Mouse (Mus musculus) MN1 (cell line): ENCODE results near the gene Phldb2.

ENCODE experiments used
- DNase-seq: peaks from one replicate; pipeline ENCODE4 v3.0.0-alpha.2; 2016; ENCODE audit warnings: low spot score

Phldb2 gene

GRCm38 (mm10) chr16:45841806-45842205 is 111.6 kb downstream of the Phldb2 start:
- DNase-seq = no peak

GRCm38 (mm10) chr16:45841016-45841415 is 112.4 kb downstream of the Phldb2 start:
- no peak for DNase-seq

- no peak for DNase-seq
Measured at GRCm38 (mm10) chr16:45837541-45838342, 115.7 kb downstream of the Phldb2 start.

GRCm38 (mm10) chr16:45832747-45833108 is 120.7 kb downstream of the Phldb2 start:
- no peak for DNase-seq

- DNase-seq = no peak
Measured at GRCm38 (mm10) chr16:45832061-45832746, 121.2 kb downstream of the Phldb2 start.

- no peak for DNase-seq
Measured at GRCm38 (mm10) chr16:45831094-45831872, 122.1 kb downstream of the Phldb2 start.

GRCm38 (mm10) chr16:45830096-45830866 is 123.1 kb downstream of the Phldb2 start:
- no peak for DNase-seq

- DNase-seq = no peak
Measured at GRCm38 (mm10) chr16:45825309-45825708, 128.1 kb downstream of the Phldb2 start.

- no peak for DNase-seq
Measured at GRCm38 (mm10) chr16:45824025-45824424, 129.4 kb downstream of the Phldb2 start.

GRCm38 (mm10) chr16:45819911-45820310 is 133.5 kb downstream of the Phldb2 start:
- no peak for DNase-seq

GRCm38 (mm10) chr16:45817795-45818194 is 135.6 kb downstream of the Phldb2 start:
- DNase-seq = no peak

- DNase-seq = no peak
Measured at GRCm38 (mm10) chr16:45816670-45817069, 136.7 kb downstream of the Phldb2 start.

- no peak for DNase-seq
Measured at GRCm38 (mm10) chr16:45814611-45815010, 138.8 kb downstream of the Phldb2 start.

GRCm38 (mm10) chr16:45811788-45812187 is 141.6 kb downstream of the Phldb2 start:
- no peak for DNase-seq

- DNase-seq = no peak
Measured at GRCm38 (mm10) chr16:45810829-45811326, 142.5 kb downstream of the Phldb2 start.

GRCm38 (mm10) chr16:45810155-45810554 is 143.2 kb downstream of the Phldb2 start:
- no peak for DNase-seq

- DNase-seq = no peak
Measured at GRCm38 (mm10) chr16:45804708-45805107, 148.7 kb downstream of the Phldb2 start.

GRCm38 (mm10) chr16:45800406-45800805 is 153.0 kb downstream of the Phldb2 start:
- DNase-seq = no peak

GRCm38 (mm10) chr16:45799150-45799549 is 154.2 kb downstream of the Phldb2 start:
- DNase-seq = no peak

GRCm38 (mm10) chr16:45798591-45798990 is 154.8 kb downstream of the Phldb2 start:
- DNase-seq = no peak

- DNase-seq = no peak
Measured at GRCm38 (mm10) chr16:45796815-45797214, 156.6 kb downstream of the Phldb2 start.
